Mouse (Mus musculus): ENCODE results near the gene Nfya. TPM values are rescaled to one million over a fixed set of nuclear protein-coding genes. Genes with fewer than 3 reads are reported as not detected.

Gene Nfya
- total and polyA plus RNA-seq, 3 experiments = 14.7 to 33.1 (median 21.2) TPM

DNA sequence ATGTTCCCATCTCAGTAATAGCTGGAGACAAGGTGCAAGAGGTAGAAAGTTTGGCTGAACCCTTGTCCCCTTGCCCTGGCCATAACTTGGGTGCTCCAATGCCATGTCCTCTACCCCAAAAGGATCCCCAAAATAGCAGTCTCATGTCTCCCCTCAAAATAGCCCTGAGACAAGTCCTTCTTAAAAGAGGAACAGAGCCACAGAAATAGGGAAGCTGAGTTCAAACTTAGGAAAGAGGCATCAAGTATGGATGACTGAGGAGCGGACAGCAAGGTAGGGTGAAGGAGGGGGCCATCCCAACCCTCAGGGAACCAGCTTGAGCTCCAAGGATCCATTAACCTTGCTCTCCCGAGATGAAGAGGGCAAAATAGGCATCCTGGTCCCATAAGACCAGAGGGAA is 62.4 kb downstream of the Nfya start:
- Histone ChIP-seq H3K79me2 (replicated peaks; ENCODE audit: control insufficient read depth, insufficient read depth, low read length) (no peaks in the 10 kb centered on the region), H3K27me3 (ENCODE audit: control insufficient read depth, insufficient read depth, low read length) (no peaks in the 10 kb centered on the region), H3K9ac (ENCODE audit: low read depth, low read length) (no peak overlapping the region), H3K36me3 (ENCODE audit: control insufficient read depth, insufficient read depth, low read length) (no peaks in the 10 kb centered on the region), H3K4me3 (no peak overlapping the region), H3K4me1 (ENCODE audit: control insufficient read depth, insufficient read depth, low read length) (no peaks in the 10 kb centered on the region), H3K27ac (no peak overlapping the region)
- WGBS = 72% methylated on average over 2 of the region's 2 CpGs
- intact Hi-C loops (cut with DNase I) = no loop called here
- DNase-seq = no peak
- TF ChIP-seq POLR2A (IDR thresholded peaks at IDR 0.05; ENCODE audit: insufficient read depth, low read depth, low read length) (no peak), CTCF (IDR thresholded peaks at IDR 0.05) (no peak), EP300 (IDR thresholded peaks at IDR 0.05; ENCODE audit: insufficient read depth, low read depth, low read length) (no peak)

DNA sequence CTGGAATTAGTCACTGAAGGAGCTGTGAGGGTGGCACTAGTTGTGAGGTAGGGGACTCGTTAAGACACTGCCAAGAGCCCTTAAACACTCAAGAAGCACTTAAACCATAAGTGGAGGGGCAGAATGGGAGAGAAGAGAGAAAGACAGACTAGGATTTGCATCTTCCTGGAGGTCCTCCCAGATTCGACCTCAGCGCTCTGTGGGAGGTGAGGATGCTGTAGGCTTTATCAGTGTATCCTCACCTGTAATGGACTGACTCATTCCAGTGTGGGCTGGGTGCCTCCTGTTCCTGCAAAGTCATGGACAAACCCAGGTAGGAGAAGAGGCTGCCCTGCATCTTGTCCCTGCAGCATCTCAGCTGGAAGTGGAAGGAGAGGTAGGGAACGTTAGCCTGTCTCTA is 62.9 kb downstream of the Nfya start:
- intact Hi-C loops (cut with DNase I) = no loop called here
- Histone ChIP-seq H3K9ac (ENCODE audit: low read depth, low read length) (no peak overlapping the region), H3K27me3 (ENCODE audit: control insufficient read depth, insufficient read depth, low read length) (no peaks in the 10 kb centered on the region), H3K36me3 (ENCODE audit: control insufficient read depth, insufficient read depth, low read length) (no peaks in the 10 kb centered on the region), H3K4me1 (ENCODE audit: control insufficient read depth, insufficient read depth, low read length) (no peaks in the 10 kb centered on the region), H3K4me3 (no peak overlapping the region), H3K79me2 (replicated peaks; ENCODE audit: control insufficient read depth, insufficient read depth, low read length) (no peaks in the 10 kb centered on the region), H3K27ac (no peak overlapping the region)
- DNase-seq = no peak
- 58% methylated on average over 4 of the region's 4 CpGs for WGBS
- TF ChIP-seq POLR2A (IDR thresholded peaks at IDR 0.05; ENCODE audit: insufficient read depth, low read depth, low read length) (no peak), EP300 (IDR thresholded peaks at IDR 0.05; ENCODE audit: insufficient read depth, low read depth, low read length) (no peak), CTCF (IDR thresholded peaks at IDR 0.05) (no peak)

DNA sequence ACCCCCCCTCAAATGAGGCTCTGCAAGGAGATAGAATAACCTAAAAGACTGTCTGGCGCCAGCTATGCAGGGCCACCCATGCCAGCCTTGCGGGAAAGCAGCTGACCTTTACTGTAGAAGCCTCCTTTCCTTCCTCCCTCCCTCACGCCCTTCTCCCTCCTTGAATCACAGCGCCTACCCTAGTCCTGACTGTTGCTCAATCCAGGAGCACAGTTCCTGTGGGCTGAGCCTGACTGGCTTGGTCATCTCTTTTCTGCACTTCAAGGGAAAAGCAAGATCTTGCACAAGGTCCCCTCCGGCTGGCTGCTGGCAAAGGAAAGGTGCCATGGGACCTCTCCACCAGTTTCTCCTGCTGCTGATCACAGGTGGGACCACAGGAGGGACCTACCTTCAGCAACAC is 63.5 kb downstream of the Nfya start, which contains the start of gene Trem2:
TSS of gene Trem2 (plus strand) at position 171 of the 400 bp plus-strand sequence.
- H3K36me3 ChIP-seq (ENCODE audit: control insufficient read depth, insufficient read depth, low read length) = no peaks in the 10 kb centered on the region

DNA sequence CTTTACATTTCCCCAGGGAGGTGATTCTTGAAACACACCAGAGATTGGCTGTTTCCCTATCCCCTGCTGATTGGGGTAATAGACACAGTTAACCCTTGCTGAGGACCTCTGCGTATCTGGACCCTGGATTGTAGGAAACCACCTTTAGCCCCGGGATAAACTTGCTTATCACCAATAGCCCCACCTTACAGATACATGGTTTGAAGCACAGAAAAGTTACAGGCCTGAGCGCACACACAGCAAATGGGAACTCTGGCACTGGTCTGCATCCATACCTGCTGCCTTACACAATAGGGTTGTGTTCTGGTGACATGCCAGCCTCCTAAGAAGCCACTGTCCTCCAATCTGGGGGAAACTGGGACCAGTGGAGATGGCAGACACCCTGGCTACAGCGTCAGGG is 63.9 kb downstream of the Nfya start:
- no peaks in the 10 kb centered on the region for H3K27me3 ChIP-seq (ENCODE audit: control insufficient read depth, insufficient read depth, low read length)
- no peak overlapping the region for H3K9ac ChIP-seq (ENCODE audit: low read depth, low read length)
- no peak overlapping the region for H3K27ac ChIP-seq
- no peaks in the 10 kb centered on the region for H3K79me2 ChIP-seq (replicated peaks; ENCODE audit: control insufficient read depth, insufficient read depth, low read length)
- H3K36me3 ChIP-seq (ENCODE audit: control insufficient read depth, insufficient read depth, low read length) = no peaks in the 10 kb centered on the region
- intact Hi-C loops (cut with DNase I) = no loop called here
- no peaks in the 10 kb centered on the region for H3K4me1 ChIP-seq (ENCODE audit: control insufficient read depth, insufficient read depth, low read length)
- TF ChIP-seq CTCF (IDR thresholded peaks at IDR 0.05) = no peak
- TF ChIP-seq EP300 (IDR thresholded peaks at IDR 0.05; ENCODE audit: insufficient read depth, low read depth, low read length) = no peak
- no peak for TF ChIP-seq POLR2A (IDR thresholded peaks at IDR 0.05; ENCODE audit: insufficient read depth, low read depth, low read length)
- H3K4me3 ChIP-seq = no peak overlapping the region
- 80% methylated on average over 4 of the region's 4 CpGs for WGBS
- no peak for DNase-seq

More for the DNA sequence above, 63.5 kb downstream of the Nfya start, which contains the start of gene Trem2:
- Histone ChIP-seq H3K27me3 (ENCODE audit: control insufficient read depth, insufficient read depth, low read length) (no peaks in the 10 kb centered on the region), H3K79me2 (replicated peaks; ENCODE audit: control insufficient read depth, insufficient read depth, low read length) (no peaks in the 10 kb centered on the region), H3K27ac (no peak within 1 kb of the TSS), H3K9ac (ENCODE audit: low read depth, low read length) (no peak within 1 kb of the TSS), H3K4me3 (no peak within 1 kb of the TSS), H3K4me1 (ENCODE audit: control insufficient read depth, insufficient read depth, low read length) (no peaks in the 10 kb centered on the region)
- WGBS = 64% methylated on average over 5 of the region's 5 CpGs
- TF ChIP-seq CTCF (IDR thresholded peaks at IDR 0.05) (no peak), EP300 (IDR thresholded peaks at IDR 0.05; ENCODE audit: insufficient read depth, low read depth, low read length) (no peak), POLR2A (IDR thresholded peaks at IDR 0.05; ENCODE audit: insufficient read depth, low read depth, low read length) (no peak)
- intact Hi-C loops (cut with DNase I) = no loop called here
- peak in 1 of 2 experiments; percentile 39 for DNase-seq

DNA sequence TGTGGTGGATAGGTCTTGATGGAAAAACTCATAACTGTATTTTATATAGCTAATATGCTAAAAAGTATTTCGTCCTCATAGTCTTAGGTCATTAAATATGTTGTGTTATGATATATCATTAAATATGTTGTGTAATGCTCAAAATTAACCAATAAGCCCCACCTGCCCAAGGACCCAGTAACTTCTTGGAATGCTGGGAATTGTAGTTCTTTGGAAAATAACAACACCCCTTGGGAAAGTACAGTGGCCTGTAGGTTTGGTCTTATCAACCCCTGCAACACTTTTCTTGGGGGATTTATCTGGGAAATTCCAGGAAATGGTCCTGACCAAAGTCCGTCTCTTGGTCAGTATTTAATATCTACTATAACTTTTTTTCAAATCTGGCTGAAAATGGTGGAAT is 66.6 kb downstream of the Nfya start:
- Histone ChIP-seq H3K9ac (ENCODE audit: low read depth, low read length) (no peak overlapping the region), H3K27ac (no peak overlapping the region), H3K4me3 (no peak overlapping the region), H3K27me3 (ENCODE audit: control insufficient read depth, insufficient read depth, low read length) (no peaks in the 10 kb centered on the region), H3K4me1 (ENCODE audit: control insufficient read depth, insufficient read depth, low read length) (no peaks in the 10 kb centered on the region), H3K36me3 (ENCODE audit: control insufficient read depth, insufficient read depth, low read length) (no peaks in the 10 kb centered on the region), H3K79me2 (replicated peaks; ENCODE audit: control insufficient read depth, insufficient read depth, low read length) (no peaks in the 10 kb centered on the region)
- intact Hi-C loops (cut with DNase I) = no loop called here
- WGBS = 69% methylated on average over 2 of the region's 2 CpGs
- DNase-seq = no peak
- TF ChIP-seq POLR2A (IDR thresholded peaks at IDR 0.05; ENCODE audit: insufficient read depth, low read depth, low read length) = no peak
- no peak for TF ChIP-seq EP300 (IDR thresholded peaks at IDR 0.05; ENCODE audit: insufficient read depth, low read depth, low read length)
- no peak for TF ChIP-seq CTCF (IDR thresholded peaks at IDR 0.05)

DNA sequence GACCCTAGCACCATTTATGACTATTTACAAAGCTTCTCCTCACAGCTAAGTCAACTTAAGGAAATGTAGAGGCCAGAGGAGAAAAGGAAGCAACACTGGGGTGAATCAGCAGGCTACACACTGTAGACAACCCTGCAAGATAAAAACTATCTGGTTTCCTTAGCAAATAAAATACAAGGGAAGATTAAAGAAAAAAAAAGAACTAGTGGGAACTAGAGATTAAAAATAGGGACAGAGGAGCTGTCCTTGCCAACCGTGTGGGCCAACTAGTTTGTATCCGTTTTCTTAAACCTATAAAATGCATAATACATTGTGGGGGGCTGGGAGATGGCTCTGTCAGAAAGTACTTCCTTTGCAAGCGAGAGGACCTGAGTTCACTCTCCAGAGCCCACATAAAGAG is 67.8 kb downstream of the Nfya start:
- Histone ChIP-seq H3K79me2 (replicated peaks; ENCODE audit: control insufficient read depth, insufficient read depth, low read length) (no peaks in the 10 kb centered on the region), H3K36me3 (ENCODE audit: control insufficient read depth, insufficient read depth, low read length) (no peaks in the 10 kb centered on the region), H3K27me3 (ENCODE audit: control insufficient read depth, insufficient read depth, low read length) (no peaks in the 10 kb centered on the region), H3K4me1 (ENCODE audit: control insufficient read depth, insufficient read depth, low read length) (peaks cover 1% of the 10 kb centered on the region), H3K27ac (no peak overlapping the region), H3K4me3 (no peak overlapping the region), H3K9ac (ENCODE audit: low read depth, low read length) (no peak overlapping the region)
- TF ChIP-seq CTCF (IDR thresholded peaks at IDR 0.05) = no peak
- no peak for TF ChIP-seq POLR2A (IDR thresholded peaks at IDR 0.05; ENCODE audit: insufficient read depth, low read depth, low read length)
- no peak for TF ChIP-seq EP300 (IDR thresholded peaks at IDR 0.05; ENCODE audit: insufficient read depth, low read depth, low read length)
- WGBS = 28% methylated on average over 3 of the region's 3 CpGs
- intact Hi-C loops (cut with DNase I) = no loop called here
- DNase-seq = no peak
